Mouse (Mus musculus) CH12F3 (cell line): ENCODE results near the gene Zdhhc14.

ENCODE experiments used
- in situ Hi-C: fragments of 300-500 bp; cut with MboI; formaldehyde crosslinking; loops from 2 replicates; pipeline ENCODE4 v1.14.3; 2020; ENCODE audit warnings: low sequenced_read_pairs

Zdhhc14 gene

DNA sequence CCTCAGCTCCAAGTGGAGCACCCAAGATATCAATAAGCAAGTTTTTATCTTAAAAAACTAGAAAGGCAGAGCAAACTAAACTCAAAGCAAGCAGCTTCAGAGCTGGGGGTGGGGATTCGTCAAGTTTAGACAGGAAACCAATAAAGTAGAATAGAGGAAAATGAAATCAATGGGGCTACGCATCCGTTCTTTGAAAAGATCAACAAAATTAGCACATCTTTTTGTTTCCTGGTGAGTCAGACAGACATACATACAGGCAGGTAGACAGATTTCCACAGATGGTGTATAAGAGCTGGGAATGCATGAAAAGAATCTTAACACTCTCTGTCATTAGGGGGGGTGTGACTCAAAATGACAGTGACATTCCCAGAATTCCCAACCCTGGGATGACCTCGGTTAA, 159.2 kb downstream of the Zdhhc14 start:
- in situ Hi-C loops = no loop called here

DNA sequence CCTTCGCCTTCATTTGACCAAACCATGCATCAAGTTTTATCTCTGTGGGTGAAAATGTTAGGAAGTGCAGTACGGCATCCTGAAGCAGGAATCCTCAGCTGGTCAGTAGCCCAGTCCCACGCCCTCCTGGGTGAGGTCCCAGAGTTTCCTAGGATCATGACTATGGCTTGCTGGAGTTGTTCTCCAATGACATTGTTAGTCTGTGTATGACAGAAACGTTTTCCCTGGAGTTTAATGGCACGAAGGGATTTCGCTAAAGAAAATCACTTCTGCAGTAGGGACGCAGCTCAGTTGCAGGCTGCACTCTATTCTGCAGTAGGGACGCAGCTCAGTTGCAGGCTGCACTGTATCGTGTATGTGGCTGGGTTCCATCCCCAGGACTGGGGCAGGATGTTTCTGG, 161.6 kb downstream of the Zdhhc14 start:
- in situ Hi-C loops = no loop called here

DNA sequence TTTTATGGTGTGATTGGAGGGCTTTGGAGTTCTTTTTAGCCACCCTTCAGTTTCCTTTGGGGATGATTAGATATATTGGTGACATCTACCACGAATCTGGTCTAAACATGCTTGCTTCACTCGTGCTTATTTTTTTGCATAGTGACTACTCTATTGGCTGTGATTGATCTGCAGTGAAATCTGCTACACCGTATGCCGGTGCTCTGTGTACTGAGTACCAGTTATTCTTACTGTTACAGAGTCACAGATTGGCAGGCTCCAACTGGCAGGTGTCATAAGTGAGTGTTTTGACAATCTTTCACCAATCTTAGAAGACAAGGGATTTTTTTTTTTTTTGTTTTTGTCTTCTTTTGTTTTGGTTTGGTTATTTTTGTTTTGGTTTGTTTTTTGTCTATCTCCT, 163.2 kb downstream of the Zdhhc14 start:
- in situ Hi-C loops = no loop called here

DNA sequence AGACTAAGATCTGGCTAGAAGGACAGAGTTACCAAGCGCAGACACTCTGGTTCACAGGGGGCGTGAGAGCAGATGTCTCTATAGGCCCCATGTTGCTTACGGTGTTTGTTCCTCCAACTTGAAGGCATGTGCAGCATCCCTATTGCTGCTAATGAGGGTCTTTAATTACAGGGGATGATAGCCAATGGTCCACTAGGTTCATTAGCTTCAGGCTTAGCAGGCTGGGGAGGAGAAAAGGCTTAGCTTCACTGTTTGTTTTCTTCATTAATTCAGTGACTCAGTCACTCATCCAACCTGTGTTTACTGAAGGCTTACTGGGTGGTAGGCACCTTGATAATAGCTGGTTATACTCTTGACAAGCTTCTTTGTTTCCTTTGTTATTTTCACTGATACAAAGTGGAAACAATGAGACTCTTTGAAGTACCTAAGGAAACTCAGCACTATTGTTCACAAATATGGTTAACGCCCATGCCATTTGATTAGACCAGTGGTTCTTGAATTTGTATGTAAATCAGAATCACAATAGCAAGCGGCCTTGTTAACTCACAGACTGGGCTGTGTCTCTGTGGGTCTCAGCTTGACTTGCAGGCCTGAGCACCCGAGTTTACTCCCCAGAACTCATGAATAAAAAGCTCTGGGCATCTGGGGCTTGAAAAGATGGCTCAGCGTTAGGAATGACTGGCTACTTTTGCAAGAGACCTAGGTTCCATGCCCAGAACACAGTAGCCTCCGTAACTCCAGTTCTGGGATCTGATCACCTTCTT, 168.1 kb downstream of the Zdhhc14 start:
- in situ Hi-C loops = no loop called here

DNA sequence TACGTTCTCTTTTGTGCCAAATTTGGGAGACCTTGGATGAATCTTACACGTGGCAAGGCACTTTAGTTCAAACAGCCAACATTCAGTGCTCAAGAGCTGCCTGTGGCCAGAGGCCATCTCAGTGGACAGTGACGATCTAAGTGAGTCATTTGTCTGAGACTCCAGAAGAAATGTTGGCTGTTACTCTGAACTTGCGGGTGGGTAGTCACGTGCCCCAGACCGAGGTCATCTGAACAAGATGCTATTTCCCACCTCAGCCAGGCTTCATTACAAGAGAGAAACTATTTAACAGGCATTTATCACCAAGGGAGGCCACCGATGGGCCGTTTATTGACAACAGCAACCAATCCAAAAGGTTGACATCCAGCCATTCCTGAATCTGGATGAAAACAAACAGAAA, 174.3 kb downstream of the Zdhhc14 start:
- in situ Hi-C loops = no loop called here

DNA sequence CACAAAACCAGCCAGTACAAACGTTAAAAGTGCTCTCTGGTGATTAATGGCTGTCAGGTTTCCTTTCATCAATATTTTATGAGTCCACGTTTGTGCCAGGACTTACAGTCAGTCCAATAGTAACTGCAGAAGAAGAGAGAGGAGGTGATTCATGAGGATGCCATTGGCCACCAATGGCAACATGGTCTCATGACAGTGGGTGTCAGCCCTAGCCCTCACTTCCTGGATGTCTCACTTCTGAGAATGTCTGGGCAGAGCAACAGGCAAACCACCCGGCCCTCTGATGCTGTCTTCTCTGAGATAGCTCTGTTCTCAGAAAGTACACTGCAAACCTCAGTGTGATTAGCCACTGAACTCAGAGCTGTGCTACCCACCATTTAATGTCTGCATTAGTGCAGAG, 176.1 kb downstream of the Zdhhc14 start:
- in situ Hi-C loops = no loop called here

DNA sequence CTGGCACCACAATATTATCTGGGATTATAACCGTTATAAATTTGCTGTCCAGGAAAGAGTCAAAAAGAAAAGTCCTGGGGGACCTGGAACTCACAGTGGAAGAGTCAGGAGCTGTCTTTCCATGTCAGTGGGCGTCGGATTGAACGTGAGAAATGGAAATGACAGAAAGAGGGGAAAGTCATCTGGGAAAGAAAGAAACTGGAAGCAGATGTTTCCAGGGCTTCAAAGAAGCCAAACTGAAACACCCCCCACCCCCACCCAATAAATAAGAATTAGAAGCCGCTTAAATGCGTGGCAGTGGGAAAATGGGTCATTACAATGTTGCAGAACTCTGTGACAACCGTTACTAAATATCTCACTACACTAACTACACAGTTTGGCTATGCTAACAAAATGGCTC, 176.6 kb downstream of the Zdhhc14 start:
- in situ Hi-C loops = no loop called here

DNA sequence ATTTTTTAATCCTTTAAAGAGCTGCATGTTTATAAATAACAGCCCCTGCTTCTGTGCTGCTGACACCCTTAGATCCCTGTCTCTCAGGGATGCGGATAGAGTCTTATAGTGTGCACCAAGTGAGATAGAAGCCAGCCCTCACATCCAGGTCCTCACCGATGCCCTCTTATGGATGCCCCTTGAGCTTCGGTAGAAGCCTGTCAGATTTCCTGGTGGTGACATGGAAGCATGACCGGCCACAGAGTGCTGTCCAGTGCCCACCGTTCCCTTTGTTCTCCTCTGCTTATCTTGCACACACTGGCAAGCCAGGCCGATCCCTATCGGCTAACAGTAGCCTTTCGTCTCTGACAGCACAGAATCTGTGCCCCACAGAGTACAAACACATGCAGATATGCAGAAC, 183.6 kb downstream of the Zdhhc14 start:
- in situ Hi-C loops = no loop called here

DNA sequence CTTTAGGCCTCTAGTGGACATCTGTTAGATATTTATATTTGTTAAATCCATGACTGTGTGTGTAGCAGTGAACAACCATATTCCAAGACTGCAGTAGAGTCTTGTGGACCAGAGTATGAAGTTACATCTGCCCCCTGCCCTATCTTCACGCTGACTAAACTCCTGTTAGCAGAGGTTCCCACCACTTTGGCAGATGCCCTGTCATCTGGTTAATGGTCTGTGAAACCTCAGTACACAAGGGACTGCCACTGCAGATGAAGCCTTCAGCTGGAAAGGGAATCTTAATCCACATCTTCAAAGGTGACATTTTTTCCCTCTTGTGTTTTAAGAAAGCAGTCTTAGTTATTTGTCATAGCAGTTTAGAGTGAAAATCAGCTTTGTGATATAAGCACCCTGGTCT, 187.0 kb downstream of the Zdhhc14 start:
- in situ Hi-C loops = no loop called here

DNA sequence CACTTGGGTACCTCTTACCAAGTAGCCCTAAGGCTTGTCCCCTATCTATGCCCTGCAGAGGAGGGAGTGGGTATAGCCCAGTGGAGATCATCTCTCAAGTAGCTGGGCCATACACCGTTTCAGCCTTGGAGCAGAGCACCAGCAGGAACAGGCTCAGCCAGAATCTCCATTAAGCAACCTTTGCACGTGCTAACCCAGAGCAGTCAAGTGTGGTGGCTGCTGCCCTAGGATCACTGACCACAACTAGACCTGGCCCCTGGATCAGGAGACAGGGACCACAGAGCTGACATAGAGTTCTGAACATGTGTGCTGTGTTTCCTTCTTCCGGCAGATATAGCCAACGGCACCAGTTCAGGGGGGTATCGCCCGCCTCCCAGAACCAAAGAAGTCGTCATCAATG, 193.0 kb downstream of the Zdhhc14 start:
- in situ Hi-C loops = no loop called here

DNA sequence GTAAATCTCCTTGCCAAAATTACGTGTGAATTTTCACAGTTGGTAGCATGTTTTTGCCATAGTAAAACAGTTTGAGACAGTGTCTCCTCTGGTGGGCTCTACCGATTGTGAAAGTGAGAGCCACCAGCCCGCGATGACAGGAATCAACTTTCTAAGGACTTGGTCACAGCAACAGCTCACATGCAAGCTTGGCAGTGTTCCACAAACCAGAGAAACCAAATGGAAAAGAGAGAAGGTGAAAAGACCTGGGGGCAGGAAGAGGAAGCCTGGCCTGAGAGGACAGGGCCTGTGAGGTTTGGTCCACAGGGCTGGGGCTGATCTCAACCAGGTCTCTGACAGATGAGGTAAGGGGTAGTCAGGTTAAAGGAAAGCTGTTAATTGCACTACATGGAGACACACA, 195.5 kb downstream of the Zdhhc14 start:
- in situ Hi-C loops = no loop called here

DNA sequence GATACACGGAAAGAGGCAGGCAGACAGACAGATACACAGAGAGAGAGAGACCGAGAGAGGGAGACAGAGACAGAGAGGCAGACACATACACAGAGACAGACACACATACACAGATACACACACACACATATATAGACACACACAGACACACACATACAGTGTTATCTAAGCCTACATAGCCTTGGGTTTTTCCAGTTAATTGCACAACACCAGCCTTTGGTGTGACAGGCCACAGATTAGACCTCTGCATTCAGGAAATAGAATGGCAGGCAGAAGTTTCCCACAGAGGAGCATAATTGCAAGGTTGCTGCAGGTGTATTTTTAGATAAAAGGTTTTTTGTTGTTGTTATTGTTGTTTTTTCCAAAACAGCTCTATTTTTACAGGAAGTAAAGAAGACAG, 195.9 kb downstream of the Zdhhc14 start:
- in situ Hi-C loops = no loop called here

DNA sequence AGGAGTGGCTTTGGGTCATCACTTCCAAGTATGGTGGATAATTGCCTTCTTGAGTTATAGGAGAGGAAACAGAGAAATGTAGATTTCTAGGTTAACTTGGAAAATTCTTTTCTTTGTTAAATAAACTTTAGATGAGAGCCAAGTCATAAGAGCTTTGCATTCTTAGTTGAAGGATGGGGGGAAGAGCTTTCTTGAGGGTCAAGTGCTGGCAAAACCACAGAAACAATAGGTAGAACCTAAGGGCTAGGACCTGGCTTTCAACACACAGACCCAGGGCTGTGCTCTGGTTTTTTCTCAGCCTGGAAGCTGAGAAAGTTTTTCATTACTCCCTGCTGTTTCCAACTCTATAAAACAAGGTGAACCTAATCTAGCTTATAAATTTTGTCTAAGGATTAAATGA, 196.3 kb downstream of the Zdhhc14 start:
- in situ Hi-C loops = no loop called here

DNA sequence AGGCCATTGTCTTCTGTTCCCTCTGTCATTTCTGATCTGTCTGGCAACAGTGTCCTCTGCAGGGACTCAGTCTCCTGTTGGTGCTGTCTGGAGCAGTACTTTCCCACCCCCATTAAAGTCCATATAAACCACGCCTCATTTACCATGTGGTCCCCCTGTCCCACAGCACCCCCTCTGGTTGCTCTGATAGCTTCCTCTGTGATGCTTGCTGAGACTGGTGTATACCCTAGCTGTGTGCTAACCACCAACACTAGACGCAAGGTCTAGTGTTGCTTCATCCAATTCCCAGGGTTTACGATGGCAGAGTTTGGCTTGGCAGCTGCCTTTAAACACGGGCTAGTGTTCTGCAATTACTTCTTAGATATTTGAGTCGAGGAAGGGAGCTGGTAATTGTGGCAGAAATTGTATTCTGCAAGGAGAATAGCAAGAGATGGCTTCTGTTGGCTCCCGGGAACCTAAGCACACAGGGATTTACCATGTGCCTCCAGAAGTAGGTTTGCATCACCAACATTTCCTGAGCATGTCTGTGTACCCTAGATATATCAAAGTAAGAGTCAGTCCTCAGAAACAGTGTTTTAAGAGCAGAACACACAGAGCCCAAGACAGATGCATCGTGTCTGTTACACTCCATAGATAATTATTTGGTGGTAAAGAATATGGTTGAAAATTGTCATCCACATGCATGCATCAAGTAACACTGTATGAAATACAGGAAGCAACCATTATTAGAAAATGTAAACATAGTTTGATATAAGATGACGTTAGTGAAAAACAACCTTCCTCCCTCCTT, 198.6 kb downstream of the Zdhhc14 start:
- in situ Hi-C loops = no loop called here

DNA sequence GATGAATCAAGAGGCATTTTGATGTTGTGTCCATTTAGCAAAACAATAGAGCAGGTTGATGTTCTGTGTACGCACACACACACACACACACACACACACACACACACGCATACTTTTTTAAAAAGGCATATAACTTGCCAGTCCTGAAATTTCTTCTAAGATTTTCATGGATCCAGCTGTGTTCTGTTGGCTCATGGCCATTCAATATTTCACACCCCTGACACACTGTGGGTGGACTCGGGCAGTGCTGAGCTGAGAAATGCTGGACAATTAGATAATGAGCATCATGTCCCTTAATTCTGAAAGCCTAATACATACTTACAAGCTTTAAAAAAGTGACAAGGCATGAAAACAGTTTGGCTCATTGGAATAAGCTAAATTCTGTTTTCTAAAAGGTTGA, 200.3 kb downstream of the Zdhhc14 start:
- in situ Hi-C loops = no loop called here

DNA sequence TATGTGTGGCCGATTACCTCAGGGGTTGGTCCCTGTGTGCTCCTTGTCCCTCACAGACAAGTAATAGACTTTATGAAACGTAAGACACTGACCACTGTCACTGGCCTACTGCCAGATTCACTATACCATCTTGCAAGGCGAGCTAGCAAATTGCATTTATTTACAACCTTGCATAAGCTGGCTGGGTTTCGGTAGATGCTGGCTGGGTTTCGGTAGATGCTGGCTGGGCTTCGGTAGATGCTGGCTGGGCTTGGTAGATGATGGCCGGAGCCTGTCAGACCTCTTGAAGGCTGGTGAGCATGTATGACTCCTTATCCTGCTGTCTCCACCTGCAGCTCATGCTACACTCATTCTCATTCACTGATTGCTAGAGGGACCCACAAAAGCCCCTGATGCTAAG, 200.9 kb downstream of the Zdhhc14 start:
- in situ Hi-C loops = no loop called here

DNA sequence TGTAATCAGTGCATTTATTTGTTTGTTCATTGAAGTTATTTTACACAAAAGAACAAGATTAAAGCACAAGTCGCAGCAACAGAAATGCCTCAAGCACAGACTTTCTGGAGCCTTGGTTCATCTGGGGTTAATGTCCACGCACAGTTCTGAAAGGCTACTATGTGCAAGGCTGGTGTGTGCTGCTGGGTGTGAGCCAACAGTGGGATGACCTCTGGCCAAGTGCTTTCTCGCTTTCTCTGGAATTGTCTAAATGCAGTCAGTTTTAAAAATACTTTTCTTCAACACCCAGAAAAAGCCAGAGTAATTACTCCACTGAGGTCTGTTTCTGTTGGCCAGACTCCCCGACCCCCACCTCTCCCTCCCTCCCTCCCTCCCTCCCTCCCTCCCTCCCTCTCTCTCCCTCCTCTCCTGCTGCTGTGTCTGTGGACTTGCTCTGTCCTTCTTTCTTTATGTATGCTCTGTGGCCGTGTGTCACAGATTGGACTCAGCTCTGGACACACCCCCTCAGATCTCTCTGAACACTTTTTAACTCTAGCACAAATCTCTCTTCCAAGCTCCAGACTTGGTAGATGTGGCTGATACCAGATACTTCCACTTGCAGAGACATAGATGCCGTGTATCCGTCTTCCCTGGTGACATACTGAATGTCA, 206.2 kb downstream of the Zdhhc14 start:
- in situ Hi-C loops = no loop called here

DNA sequence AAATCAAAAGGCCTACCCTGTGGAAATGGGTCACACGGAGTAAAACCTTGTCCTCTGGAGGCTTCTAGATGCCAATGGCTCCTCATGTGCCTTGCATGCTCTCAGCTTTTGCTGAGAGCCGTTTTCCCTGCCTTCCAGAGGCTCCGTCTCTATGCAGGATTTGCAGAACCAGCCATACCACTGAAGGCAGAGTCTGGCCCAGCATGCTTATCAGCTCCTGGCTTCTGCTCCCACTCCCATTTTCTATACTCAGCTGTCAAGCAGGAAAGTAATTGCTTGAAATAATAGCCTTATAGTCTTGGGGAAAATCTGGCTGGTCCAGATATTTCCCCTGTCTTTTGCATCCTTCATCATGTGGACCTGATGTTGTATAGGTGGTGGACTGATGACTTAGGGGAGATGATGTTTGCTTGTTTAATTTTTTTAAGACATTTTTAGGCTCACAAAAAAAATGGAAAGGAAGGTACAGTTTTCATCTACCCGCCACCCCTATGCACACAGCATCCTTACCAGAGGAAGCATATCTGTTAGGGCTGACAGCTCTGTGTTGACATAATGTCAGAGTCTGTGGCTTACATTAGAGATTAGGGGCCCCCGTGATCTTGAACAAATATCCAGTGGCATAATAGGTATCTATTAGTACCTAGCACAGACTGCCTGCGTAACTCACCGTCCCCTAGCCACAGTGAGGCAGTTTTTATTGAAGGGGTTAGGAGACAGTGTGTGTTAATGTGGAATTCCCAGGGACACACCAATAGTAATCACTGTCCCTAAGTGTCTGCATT, 218.2 kb downstream of the Zdhhc14 start:
- in situ Hi-C loops = no loop called here

DNA sequence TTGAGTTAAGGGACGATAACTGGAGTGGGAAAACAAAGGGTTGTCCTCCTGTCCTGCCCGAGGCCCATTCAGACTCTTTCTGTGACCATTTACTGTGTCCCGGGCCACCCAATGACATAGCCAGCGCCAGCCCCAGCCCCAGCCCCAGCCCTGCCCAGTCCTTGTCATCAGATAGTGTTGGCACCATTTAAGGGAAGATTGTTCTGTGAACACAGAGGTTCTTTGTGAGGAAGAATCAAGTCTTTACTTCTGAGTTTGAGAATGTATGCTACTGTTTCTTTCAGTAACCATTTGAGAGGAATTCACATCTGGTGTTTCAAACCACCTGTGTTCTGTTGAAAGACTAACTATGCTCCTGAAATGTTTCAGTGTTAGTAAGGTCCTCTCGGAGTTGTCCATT, 219.5 kb downstream of the Zdhhc14 start:
- in situ Hi-C loops = no loop called here

DNA sequence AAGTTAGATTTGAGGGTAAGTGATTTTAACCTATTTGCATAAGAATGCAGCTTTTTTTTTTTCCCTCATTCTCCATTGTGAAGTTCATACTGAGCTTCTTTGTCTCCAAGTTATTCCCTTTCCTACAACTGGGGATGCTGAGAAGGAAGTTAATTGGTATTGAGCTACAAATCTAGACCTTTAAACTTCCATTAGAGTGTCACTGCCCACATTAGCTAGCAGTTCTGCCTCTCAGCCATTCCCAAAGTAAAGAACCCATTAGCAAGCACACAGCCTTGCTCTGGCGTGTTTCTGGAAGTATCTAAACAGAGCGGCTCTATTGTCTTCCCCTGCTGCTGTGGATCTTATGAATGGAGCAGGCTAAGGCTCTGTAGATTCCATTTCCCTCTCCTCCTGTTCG, 220.8 kb downstream of the Zdhhc14 start:
- in situ Hi-C loops = no loop called here

DNA sequence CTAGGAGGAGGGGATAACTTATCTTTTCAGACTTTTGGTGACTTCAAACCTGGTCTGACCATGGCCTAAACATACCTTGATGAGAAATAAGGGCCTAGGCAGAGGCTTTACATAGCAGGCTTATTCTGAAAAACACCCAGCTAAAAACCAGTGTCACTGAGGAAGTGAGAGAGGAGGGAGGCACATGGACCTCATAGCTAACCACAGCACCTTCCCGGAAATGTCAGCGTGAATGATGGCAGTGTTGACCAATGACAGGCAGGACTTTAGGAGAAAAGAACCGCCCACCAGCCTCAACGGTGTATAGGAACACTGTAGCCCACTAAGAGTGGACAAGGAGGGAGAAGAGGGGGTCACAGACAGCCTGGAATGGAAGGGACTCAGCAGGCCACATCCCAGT, 224.6 kb downstream of the Zdhhc14 start:
- in situ Hi-C loops = no loop called here
